Mouse (Mus musculus) CH12.LX (cell line): ENCODE results near the gene Tepp.

Experiments used
- CHD2 ChIP-seq: IDR thresholded peaks from 2 replicates; pipeline ENCODE4 v1.6.1; 2011; ENCODE audit warnings: low read length, improper control_type of control experiment
- CTCF ChIP-seq, 2 experiments: IDR thresholded peaks in 1 of 2; conservative IDR thresholded peaks in 1 of 2; 2 replicates each; pipeline ENCODE4 v1.5.1; 2011 to 2012; ENCODE audit warnings: low read depth in 2 of 2, low read length in 2 of 2, improper control_type of control experiment in 1 of 2, inconsistent platforms in 1 of 2, mild to moderate bottlenecking in 1 of 2, moderate library complexity in 1 of 2
- GABPA ChIP-seq: IDR thresholded peaks from 2 replicates; pipeline ENCODE4 v1.6.1; 2012; ENCODE audit warnings: low read depth, low read length, improper control_type of control experiment, inconsistent platforms; ENCODE audit not compliant: insufficient replicate concordance
- MAX ChIP-seq: IDR thresholded peaks from 2 replicates; pipeline ENCODE4 v1.6.1; 2011; ENCODE audit warnings: low read length, improper control_type of control experiment
- MYC ChIP-seq: IDR thresholded peaks from 2 replicates; pipeline ENCODE4 v1.6.1; 2011; ENCODE audit warnings: low read depth, mild to moderate bottlenecking, improper control_type of control experiment, low read length
- POLR2A ChIP-seq: IDR thresholded peaks from 2 replicates; pipeline ENCODE4 v1.6.1; 2011; ENCODE audit warnings: low read depth, mild to moderate bottlenecking, improper control_type of control experiment, low read length
- RCOR1 ChIP-seq: conservative IDR thresholded peaks from 2 replicates; pipeline ENCODE4 v1.6.1; 2012; ENCODE audit warnings: low read depth, mild to moderate bottlenecking, inconsistent platforms, low read length, improper control_type of control experiment
- USF2 ChIP-seq: conservative IDR thresholded peaks from 2 replicates; pipeline ENCODE4 v1.6.1; 2011; ENCODE audit warnings: low read depth, low read length, improper control_type of control experiment
- ZMIZ1 ChIP-seq: IDR thresholded peaks from 2 replicates; pipeline ENCODE4 v1.6.1; 2012; ENCODE audit warnings: low read depth, mild to moderate bottlenecking, inconsistent platforms, low read length, improper control_type of control experiment

GRCm38 (mm10) chr8:95306431-95306830 lies 3.9 kb upstream of the Tepp start, which contains the start of gene Cngb1:
- TF ChIP-seq CTCF (conservative IDR thresholded peaks at IDR 0.05 in 1 of 2, IDR thresholded peaks at IDR 0.05 in 1 of 2; ENCODE audit: low read depth in 2 of 2, low read length in 2 of 2) = no peak
- TF ChIP-seq ZMIZ1 = no peak
- TF ChIP-seq MYC = no peak
- no peak for TF ChIP-seq RCOR1
- TF ChIP-seq MAX = no peak
- TF ChIP-seq POLR2A = no peak
- TF ChIP-seq CHD2 = no peak
- TF ChIP-seq GABPA = no peak
- no peak for TF ChIP-seq USF2
